Mouse (Mus musculus) activated CD4-positive, CD25-positive, alpha-beta regulatory T cell (primary cell): ENCODE results near the gene Tmem176a. TPM values are rescaled to one million over a fixed set of nuclear protein-coding genes. Genes with fewer than 3 reads are reported as not detected.

ENCODE experiments used
- polyA plus RNA-seq, 2 experiments: library from polyadenylated mRNA; unstranded; fragments of 100-300 nt; shearing (Covaris generic); gene quantifications; one replicate each; pipeline ENCODE4 v1.2.1; 2017

Tmem176a gene
- 1 to 10 TPM; 5.1 to 6.5 TPM for polyA plus RNA-seq

GRCm38 (mm10) chr6:48840371-48840969, at the start of gene Tmem176a:
TSS of gene Tmem176a (plus strand) at chr6:48840919.

GRCm38 (mm10) chr6:48840973-48841625, 380 bp downstream of the Tmem176a start, which contains the start of gene Tmem176b:
TSS of gene Tmem176b (minus strand) at chr6:48841496.

GRCm38 (mm10) chr6:48872596-48872995, 31.9 kb downstream of the Tmem176a start, which contains the start of gene Aoc1:
TSS of gene Aoc1 (plus strand) at chr6:48872896.

Other genes with a start within 250 kb of the Tmem176a start
- 1 to 10 TPM; 3.7 to 3.9 TPM for gene Repin1, start 247.0 kb upstream of the Tmem176a start, polyA plus RNA-seq
- gene Gm44965, start 247.0 kb upstream of the Tmem176a start, polyA plus RNA-seq: not detected
- 1 to 10 TPM; 5.0 to 6.3 TPM for gene Zfp775, start 238.9 kb upstream of the Tmem176a start, polyA plus RNA-seq
- gene AI854703, start 214.2 kb upstream of the Tmem176a start, polyA plus RNA-seq: 1 to 10 TPM; 1.9 to 3.2 TPM
- 100 to 1,000 TPM in 1 of 2 experiments, 10 to 100 TPM in 1; 70.0 to 140 TPM for gene Gimap8, start 193.7 kb upstream of the Tmem176a start, polyA plus RNA-seq
- 100 to 1,000 TPM; 214 to 248 TPM for gene Gimap9, start 164.8 kb upstream of the Tmem176a start, polyA plus RNA-seq
- 1,000 to 10,000 TPM; 1,333 to 1,797 TPM for gene Gimap4, start 156.4 kb upstream of the Tmem176a start, polyA plus RNA-seq
- 100 to 1,000 TPM; 817 to 869 TPM for gene Gimap6, start 132.7 kb upstream of the Tmem176a start, polyA plus RNA-seq
- 10 to 100 TPM; 17.3 to 28.7 TPM for gene Gm28053, start 122.3 kb upstream of the Tmem176a start, polyA plus RNA-seq
- gene Gimap7, start 122.3 kb upstream of the Tmem176a start, polyA plus RNA-seq: 100 to 1,000 TPM; 203 to 540 TPM
- 100 to 1,000 TPM; 503 to 521 TPM for gene Gimap1, start 101.9 kb upstream of the Tmem176a start, polyA plus RNA-seq
- gene Gimap5, start 94.7 kb upstream of the Tmem176a start, polyA plus RNA-seq: 100 to 1,000 TPM; 206 to 224 TPM
- gene Gimap3, start 70.1 kb upstream of the Tmem176a start, polyA plus RNA-seq: 1,000 to 10,000 TPM; 1,187 to 1,607 TPM
- gene Tmem176b, start 577 bp downstream of the Tmem176a start, polyA plus RNA-seq: 10 to 100 TPM; 10.2 to 19.0 TPM
- under 1 TPM in 1 of 2 experiments, not detected in 1; 0.57 TPM for gene Aoc1, start 32.0 kb downstream of the Tmem176a start, polyA plus RNA-seq
- not detected for gene 1600015I10Rik, start 89.0 kb downstream of the Tmem176a start, polyA plus RNA-seq
- under 1 TPM in 1 of 2 experiments, not detected in 1; 0.71 TPM for gene Doxl2, start 134.0 kb downstream of the Tmem176a start, polyA plus RNA-seq
- gene Svs1, start 145.9 kb downstream of the Tmem176a start, polyA plus RNA-seq: not detected
- 1 to 10 TPM; 2.8 to 3.5 TPM for gene Gpnmb, start 195.6 kb downstream of the Tmem176a start, polyA plus RNA-seq
- gene Malsu1, start 232.9 kb downstream of the Tmem176a start, polyA plus RNA-seq: 10 to 100 TPM; 60.6 to 87.8 TPM